In the genomic region with DNA sequence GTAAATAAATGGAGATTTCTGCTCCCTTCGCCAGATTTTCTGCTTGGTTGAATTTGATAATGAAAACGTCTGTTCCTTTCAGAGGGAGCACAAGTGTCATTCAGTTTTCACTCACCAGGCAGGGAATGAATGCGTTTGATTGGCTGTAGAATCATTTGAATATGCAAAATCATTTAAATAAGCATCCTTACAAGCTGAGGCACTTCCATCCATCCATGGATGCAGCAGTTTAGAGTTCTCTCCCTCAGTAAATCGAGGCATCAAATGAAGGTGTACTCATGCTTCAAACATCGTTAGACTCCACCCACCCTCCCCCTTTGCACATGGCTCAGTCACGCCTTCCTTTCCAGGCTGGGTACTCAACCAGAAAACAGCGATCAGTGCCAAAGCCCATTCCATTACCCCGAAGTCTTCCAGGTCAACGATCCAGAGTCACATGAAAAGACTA, we compare ENCODE assay signal across 12 mouse cellular contexts.
DNase-seq lines count a peak whose midpoint lies in the region; ATAC-seq lines count a peak whose summit lies in the region.
"Had no signal": no experiment of that assay in that cellular context is flagged by ENCODE, and none has a peak within 500 bp of the region (broad histone marks: within the 10 kb centered on the region; RNA-seq: fewer than 3 reads in every experiment).

No protein-coding gene starts in this region.

- ATAC-seq in cerebellum, adult (ENCODE audit: insufficient number of reproducible peaks, low FRiP score, low TSS enrichment): no peak
- ATAC-seq in midbrain, embryonic 13.5 days: peak; percentile 70

- H3K4me2 ChIP-seq in midbrain, embryonic 13.5 days (replicated peaks): 0 out of 2 replicates have a peak overlapping the region, but pooled peaks have one; percentile 1
- H3K4me2 ChIP-seq: heart, embryonic 15.5 days had no signal

- H3K9ac ChIP-seq in midbrain, embryonic 13.5 days (replicated peaks): no peak overlapping the region
- H3K9ac ChIP-seq: heart, embryonic 15.5 days had no signal

- 15% methylated on average over 9 of the region's 9 CpGs for WGBS in midbrain, embryonic 13.5 days

- H3K4me3 ChIP-seq in midbrain, embryonic 13.5 days (replicated peaks): no peak overlapping the region
- H3K4me3 ChIP-seq: heart, embryonic 15.5 days had no signal

- peak overlapping the region; percentile 16 for H3K27ac ChIP-seq in midbrain, embryonic 13.5 days
- H3K27ac ChIP-seq: heart, embryonic 15.5 days had no signal

- 0 out of 2 replicates have a peak, but pooled peaks cover 4% of the 10 kb centered on the region for H3K36me3 ChIP-seq in midbrain, embryonic 13.5 days
- H3K36me3 ChIP-seq: heart, embryonic 15.5 days had no signal

- H3K4me1 ChIP-seq in midbrain, embryonic 13.5 days (replicated peaks): peaks cover 74% of the 10 kb centered on the region

- peak; percentile 73 for DNase-seq in cerebellum, adult 9-10 months
- peak; percentile 29 for DNase-seq in embryo, embryonic 9.5 days (ENCODE audit: extremely low spot score)
- peak; percentile 90 for DNase-seq in kidney, adult 11 months
- no peak for DNase-seq in urinary bladder, postnatal 36 days (ENCODE audit: low spot score in 2 of 2)
- DNase-seq in heart, postnatal 4 days: no peak
- no peak for DNase-seq in urinary bladder, postnatal 10 days (ENCODE audit: low spot score)
- DNase-seq: cerebellum, adult 11-12 months; lung, postnatal 4 days; thymus, postnatal 4 days had no signal

- no peaks in the 10 kb centered on the region for H3K9me3 ChIP-seq in midbrain, embryonic 13.5 days
- H3K9me3 ChIP-seq: heart, embryonic 15.5 days had no signal

- H3K27me3 ChIP-seq in midbrain, embryonic 13.5 days: no peaks in the 10 kb centered on the region
- H3K27me3 ChIP-seq: heart, embryonic 15.5 days had no signal

Comparison
In these comparisons a context has a peak if more than half of its experiments do, and no peak if none do; other contexts are left out.
1. DNase-seq: peak in cerebellum, adult 9-10 months (single experiment), embryo, embryonic 9.5 days (single experiment) and kidney, adult 11 months (single experiment); none in urinary bladder, postnatal 36 days (0 of 2), heart, postnatal 4 days (single experiment) and urinary bladder, postnatal 10 days (single experiment).